Mouse (Mus musculus) kidney, embryonic 15.5 days (tissue): ENCODE measurements at regions not wholly inside any gene's neighbourhood (a gene's known extent, or its start where the extent isn't known, plus 50 kb on each side); places are given as distances from the start of the nearest gene placed in this dataset.

Experiments
- ATAC-seq: fragments of 200-750 bp; cut with Nextera tagmentation; replicated peaks from 2 replicates; pipeline ENCODE4 v1.8.0; 2017; ENCODE audit warnings: moderate TSS enrichment; ENCODE audit not compliant: low FRiP score
- H3K27ac ChIP-seq: fragments of 300-500 bp; sonication (generic); 2 replicates; pipeline ENCODE4 v1.5.1; 2015; ENCODE audit warnings: mild to moderate bottlenecking, inconsistent platforms
- H3K27me3 ChIP-seq: fragments of 300-500 bp; sonication (generic); 2 replicates; pipeline ENCODE4 v1.6.1; 2015; ENCODE audit warnings: inconsistent platforms
- H3K36me3 ChIP-seq: fragments of 300-500 bp; sonication (generic); 2 replicates; pipeline ENCODE4 v1.6.1; 2015; ENCODE audit warnings: inconsistent platforms
- H3K4me1 ChIP-seq: fragments of 300-500 bp; sonication (generic); 2 replicates; pipeline ENCODE4 v1.6.1; 2015; ENCODE audit warnings: inconsistent platforms
- H3K4me2 ChIP-seq: fragments of 300-500 bp; sonication (generic); 2 replicates; pipeline ENCODE4 v1.6.1; 2015; ENCODE audit warnings: moderate library complexity, mild to moderate bottlenecking, inconsistent platforms
- H3K4me3 ChIP-seq: fragments of 300-500 bp; sonication (generic); replicated peaks from 2 replicates; pipeline ENCODE4 v1.5.1; 2015; ENCODE audit warnings: mild to moderate bottlenecking, inconsistent platforms
- H3K9ac ChIP-seq: fragments of 300-500 bp; sonication (generic); 2 replicates; pipeline ENCODE4 v1.6.1; 2015; ENCODE audit warnings: mild to moderate bottlenecking, inconsistent platforms
- H3K9me3 ChIP-seq: fragments of 300-500 bp; sonication (generic); replicated peaks from 2 replicates; pipeline ENCODE4 v1.6.1; 2016; ENCODE audit warnings: inconsistent platforms
- WGBS: fragments of 180-500 bp; shearing (Covaris S2); methylation state at CpG from one replicate; pipeline ENCODE4 v1.1.7; 2015; ENCODE audit warnings: mixed read lengths; 5-methylcytosine and 5-hydroxymethylcytosine counted together

DNA sequence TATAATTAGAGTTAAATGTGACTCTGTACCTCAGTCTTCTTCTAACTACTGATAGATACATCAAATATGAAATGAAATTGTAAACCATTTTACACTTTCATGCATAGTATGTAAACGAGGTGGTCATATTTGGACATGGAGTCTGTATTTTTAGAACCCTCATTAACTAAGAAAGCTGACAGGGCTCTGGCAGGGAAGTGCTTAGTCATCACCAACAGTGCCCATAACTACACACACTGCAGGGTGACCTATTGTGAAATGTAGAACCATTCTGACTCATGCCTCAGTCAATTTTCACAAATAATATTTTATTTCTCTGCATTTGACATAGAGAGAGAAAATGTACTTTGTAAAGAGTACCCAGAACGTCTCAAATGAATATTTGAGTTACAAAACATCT lies 118.9 kb upstream of the Robo2 start:
- no peaks in the 10 kb centered on the region for H3K4me1 ChIP-seq

DNA sequence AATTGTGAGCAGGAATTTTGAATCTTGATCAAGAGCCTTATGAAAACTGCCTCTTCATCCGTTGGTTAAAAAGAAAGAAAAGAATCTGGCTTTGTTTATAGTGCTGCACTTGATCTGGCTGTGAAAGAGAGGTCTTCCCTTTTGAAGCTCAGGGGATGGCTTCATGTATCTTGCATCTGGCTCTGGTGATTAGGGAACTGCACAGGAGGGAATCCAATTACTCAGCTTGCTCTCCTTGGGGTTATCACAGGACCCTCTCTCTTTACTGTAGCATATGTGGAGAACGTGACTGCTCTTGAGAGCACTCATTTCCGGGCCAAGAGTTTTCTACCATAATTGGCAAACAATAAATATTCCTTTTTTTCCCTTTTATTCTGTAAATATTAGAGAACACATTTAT lies 116.6 kb upstream of the Robo2 start:
- Histone ChIP-seq H3K4me1 (no peaks in the 10 kb centered on the region), H3K27ac (no peak overlapping the region), H3K9me3 (no peaks in the 10 kb centered on the region), H3K36me3 (no peaks in the 10 kb centered on the region), H3K9ac (no peak overlapping the region), H3K4me2 (no peak overlapping the region), H3K27me3 (no peaks in the 10 kb centered on the region), H3K4me3 (no peak overlapping the region)
- no peak for ATAC-seq
- 42% methylated on average over 3 of the region's 3 CpGs for WGBS

More for the DNA sequence above, 118.9 kb upstream of the Robo2 start:
- Histone ChIP-seq H3K4me2 (no peak overlapping the region), H3K27ac (no peak overlapping the region), H3K36me3 (no peaks in the 10 kb centered on the region), H3K9ac (no peak overlapping the region), H3K4me3 (no peak overlapping the region), H3K27me3 (no peaks in the 10 kb centered on the region), H3K9me3 (no peaks in the 10 kb centered on the region)
- ATAC-seq = no peak
- WGBS = 67% methylated on average over 2 of the region's 2 CpGs

DNA sequence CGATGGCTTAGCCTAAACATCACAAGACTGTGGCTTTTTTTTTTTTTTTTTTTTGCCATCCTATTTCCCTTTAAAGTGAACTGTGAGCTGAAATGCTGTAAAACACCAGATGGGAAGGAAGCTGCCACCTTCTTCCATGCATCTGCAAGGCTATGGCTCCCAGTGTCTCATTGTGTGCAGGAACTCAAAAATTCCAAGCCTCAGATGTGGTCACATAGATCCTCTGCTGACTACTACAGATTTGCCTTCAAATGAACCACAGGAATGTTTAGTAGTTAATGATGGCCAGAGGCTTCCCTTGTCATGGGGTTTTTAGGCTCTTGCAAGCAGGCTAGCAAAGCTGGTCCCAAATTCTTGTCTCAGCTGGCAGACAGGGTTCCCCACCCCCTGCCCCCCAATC lies 114.9 kb upstream of the Robo2 start:
- WGBS = 33% methylated on average over 1 of the region's 1 CpGs
- Histone ChIP-seq H3K27me3 (no peaks in the 10 kb centered on the region), H3K9me3 (no peaks in the 10 kb centered on the region), H3K9ac (no peak overlapping the region), H3K4me1 (no peaks in the 10 kb centered on the region), H3K36me3 (no peaks in the 10 kb centered on the region), H3K27ac (no peak overlapping the region), H3K4me2 (no peak overlapping the region), H3K4me3 (no peak overlapping the region)
- no peak for ATAC-seq

- Histone ChIP-seq H3K4me1 (no peaks in the 10 kb centered on the region), H3K27ac (no peak overlapping the region), H3K36me3 (no peaks in the 10 kb centered on the region), H3K9me3 (no peaks in the 10 kb centered on the region), H3K4me2 (no peak overlapping the region), H3K9ac (no peak overlapping the region), H3K4me3 (no peak overlapping the region), H3K27me3 (no peaks in the 10 kb centered on the region)
- no peak for ATAC-seq
- 81% methylated on average over 4 of the region's 4 CpGs for WGBS
Measured at GRCm38 (mm10) chr16:74520501-74520900, 108.9 kb upstream of the Robo2 start.

DNA sequence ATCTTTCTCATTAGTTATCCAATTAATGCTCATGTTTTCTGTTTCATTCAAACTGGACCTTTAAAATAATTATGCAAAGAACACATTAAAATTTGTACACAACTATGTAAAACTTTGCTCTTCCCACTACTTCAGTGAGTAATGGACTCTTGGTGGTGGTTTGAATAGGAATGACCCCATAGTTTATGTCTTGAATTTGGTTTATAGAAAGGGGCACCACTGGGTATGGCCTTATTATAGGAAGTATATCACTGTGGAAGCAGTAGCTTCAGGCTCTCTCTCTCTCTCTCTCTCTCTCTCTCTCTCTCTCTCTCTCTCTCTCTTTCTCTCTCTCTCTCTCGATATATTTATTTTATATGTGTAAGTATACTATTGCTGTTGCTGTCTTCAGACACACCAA lies 106.3 kb upstream of the Robo2 start:
- H3K36me3 ChIP-seq = no peaks in the 10 kb centered on the region
- no peak overlapping the region for H3K9ac ChIP-seq
- ATAC-seq = no peak
- H3K4me2 ChIP-seq = no peak overlapping the region
- H3K4me1 ChIP-seq = no peaks in the 10 kb centered on the region
- no peak overlapping the region for H3K27ac ChIP-seq
- H3K9me3 ChIP-seq = no peaks in the 10 kb centered on the region
- 90% methylated on average over 1 of the region's 1 CpGs for WGBS
- no peak overlapping the region for H3K4me3 ChIP-seq
- H3K27me3 ChIP-seq = no peaks in the 10 kb centered on the region

DNA sequence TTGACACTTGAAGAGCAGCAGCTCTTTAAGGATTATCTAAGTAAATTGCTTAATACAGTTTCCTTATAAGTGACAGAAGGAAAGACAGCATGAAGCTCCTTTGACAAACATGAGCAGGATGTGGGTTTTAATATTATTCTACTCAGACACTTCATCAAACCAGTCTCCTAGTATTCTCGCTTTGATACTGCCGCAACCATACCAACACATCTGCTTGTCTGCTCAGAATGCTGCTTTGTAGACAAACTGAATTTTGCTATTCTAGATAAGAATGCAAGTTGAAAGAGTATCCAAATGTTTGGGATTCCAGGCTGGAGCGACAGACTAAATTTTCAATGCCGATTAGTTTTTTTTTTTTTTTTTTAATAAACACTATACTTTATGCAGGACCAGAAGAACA lies 105.7 kb upstream of the Robo2 start:
- Histone ChIP-seq H3K4me1 (no peaks in the 10 kb centered on the region), H3K27me3 (no peaks in the 10 kb centered on the region), H3K36me3 (no peaks in the 10 kb centered on the region), H3K4me3 (no peak overlapping the region), H3K9me3 (no peaks in the 10 kb centered on the region), H3K4me2 (no peak overlapping the region), H3K9ac (no peak overlapping the region), H3K27ac (no peak overlapping the region)
- no peak for ATAC-seq
- WGBS = 88% methylated on average over 4 of the region's 4 CpGs

DNA sequence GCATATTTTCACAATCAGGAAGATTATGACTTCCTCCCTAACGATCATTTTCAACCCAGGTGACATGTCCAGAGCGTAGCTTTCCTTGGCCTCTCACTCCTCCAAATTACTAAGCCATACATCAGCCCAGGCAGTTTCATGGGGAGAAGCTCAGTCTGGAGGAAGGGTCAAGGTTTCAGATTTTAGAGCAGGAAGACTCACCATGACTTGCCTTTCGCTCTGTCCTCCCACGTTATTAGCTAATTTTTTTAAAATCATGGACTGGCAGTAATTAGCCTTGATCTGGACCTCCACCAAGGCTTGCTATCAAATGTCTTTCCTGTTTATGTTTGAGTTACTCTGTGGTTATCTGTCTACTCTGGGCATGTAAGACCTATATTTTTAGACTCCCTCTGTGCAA lies 102.9 kb upstream of the Robo2 start:
- Histone ChIP-seq H3K9me3 (no peaks in the 10 kb centered on the region), H3K27me3 (no peaks in the 10 kb centered on the region), H3K4me3 (no peak overlapping the region), H3K4me2 (no peak overlapping the region), H3K9ac (no peak overlapping the region), H3K36me3 (no peaks in the 10 kb centered on the region), H3K27ac (no peak overlapping the region), H3K4me1 (no peaks in the 10 kb centered on the region)
- 17% methylated on average over 4 of the region's 4 CpGs for WGBS
- ATAC-seq = peak; percentile 96

DNA sequence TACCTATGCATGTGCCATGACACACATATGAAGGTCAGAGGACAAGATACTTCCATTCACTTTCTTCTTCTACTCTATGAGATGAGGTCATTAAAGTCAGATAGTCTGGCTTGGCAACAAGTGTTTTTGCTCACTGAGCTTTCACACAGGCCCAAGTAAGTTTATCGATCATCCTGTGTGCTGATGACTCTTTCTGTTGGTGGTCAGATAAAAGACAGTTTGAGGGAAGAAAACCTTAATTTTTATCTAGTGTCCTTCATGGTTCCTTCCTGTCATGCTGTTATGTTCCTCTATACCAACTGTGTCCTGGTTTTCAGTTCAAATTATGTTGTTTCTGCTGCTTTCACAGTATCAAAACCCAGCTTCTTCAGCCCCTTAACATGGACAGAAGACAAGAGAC lies 98.8 kb upstream of the Robo2 start:
- Histone ChIP-seq H3K27me3 (no peaks in the 10 kb centered on the region), H3K27ac (no peak overlapping the region), H3K9me3 (no peaks in the 10 kb centered on the region), H3K4me3 (no peak overlapping the region), H3K36me3 (no peaks in the 10 kb centered on the region), H3K4me1 (peaks cover 3% of the 10 kb centered on the region; the same call in 1 of the 2 replicates), H3K9ac (no peak overlapping the region), H3K4me2 (no peak overlapping the region)
- 93% methylated on average over 1 of the region's 1 CpGs for WGBS
- no peak for ATAC-seq

DNA sequence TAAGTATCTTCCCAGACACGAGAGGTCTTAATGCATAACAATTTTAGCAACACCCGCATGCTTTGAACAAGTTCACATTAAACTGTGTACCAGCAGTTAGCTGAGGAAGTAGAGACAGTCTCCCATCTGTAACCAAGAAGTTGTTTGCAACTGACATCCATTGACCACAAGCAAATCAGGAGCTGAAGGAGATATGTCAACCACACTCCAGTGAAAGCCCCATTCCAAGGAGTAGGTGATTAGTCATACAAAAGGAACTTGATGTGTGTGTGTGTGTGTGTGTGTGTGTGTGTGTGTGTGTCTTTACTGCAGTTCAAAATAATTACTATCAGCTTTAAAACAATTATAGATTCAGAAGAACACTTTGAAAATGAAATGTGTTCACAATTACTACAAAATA lies 97.9 kb upstream of the Robo2 start:
- H3K27ac ChIP-seq = no peak overlapping the region
- H3K27me3 ChIP-seq = no peaks in the 10 kb centered on the region
- peaks cover 5% of the 10 kb centered on the region; the same call in 1 of the 2 replicates for H3K4me1 ChIP-seq
- H3K4me3 ChIP-seq = no peak overlapping the region
- no peak for ATAC-seq
- no peak overlapping the region for H3K9ac ChIP-seq
- H3K9me3 ChIP-seq = no peaks in the 10 kb centered on the region
- 90% methylated on average over 2 of the region's 2 CpGs for WGBS
- no peak overlapping the region for H3K4me2 ChIP-seq
- no peaks in the 10 kb centered on the region for H3K36me3 ChIP-seq

DNA sequence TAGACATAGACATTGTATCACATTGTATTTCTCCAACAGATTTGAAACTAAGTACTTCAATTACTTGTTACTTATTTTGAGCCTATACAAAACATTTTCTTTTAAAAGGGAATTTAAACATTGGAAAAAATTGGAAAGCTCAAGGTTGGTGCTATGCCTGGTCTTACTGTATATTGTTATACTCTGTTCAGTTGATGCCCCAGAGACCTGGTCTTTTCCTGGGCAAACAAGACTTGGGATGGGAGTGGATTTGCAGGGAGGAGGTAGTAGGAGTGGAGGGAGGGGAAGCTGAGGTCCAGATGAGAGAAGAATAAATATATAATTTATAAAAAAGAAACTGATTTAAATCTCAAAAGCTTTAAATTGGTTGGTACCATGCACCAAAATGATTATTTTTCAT lies 95.1 kb upstream of the Robo2 start:
- Histone ChIP-seq H3K4me3 (no peak overlapping the region), H3K27ac (no peak overlapping the region), H3K36me3 (no peaks in the 10 kb centered on the region), H3K4me1 (peaks cover 5% of the 10 kb centered on the region; the same call in 1 of the 2 replicates), H3K27me3 (no peaks in the 10 kb centered on the region), H3K9me3 (no peaks in the 10 kb centered on the region), H3K4me2 (no peak overlapping the region), H3K9ac (no peak overlapping the region)
- ATAC-seq = no peak

DNA sequence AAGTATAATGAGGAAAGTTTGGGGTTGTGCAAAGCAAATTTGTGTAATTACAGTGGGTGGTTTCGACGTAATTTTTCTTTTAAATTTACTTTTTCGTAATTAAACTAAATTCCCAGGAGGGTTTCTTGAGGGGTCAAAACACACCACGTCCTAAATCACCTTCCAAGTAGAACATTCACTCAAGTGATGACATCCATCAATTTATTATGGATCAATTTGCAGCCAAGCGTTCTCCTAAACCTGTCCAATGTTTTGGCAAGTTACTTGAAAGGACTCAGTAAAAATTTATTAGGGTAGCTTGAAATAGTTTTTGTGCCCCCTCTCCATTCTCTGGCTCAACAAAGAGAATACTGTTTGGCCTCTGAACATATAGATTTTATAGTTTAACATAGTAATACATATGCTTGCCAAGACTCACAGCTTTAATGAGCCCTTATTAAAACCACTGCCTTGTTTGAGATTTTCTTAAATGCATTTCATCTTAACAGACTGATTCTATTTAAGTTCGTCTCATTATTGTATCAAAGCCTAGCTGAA lies 94.6 kb upstream of the Robo2 start:
- H3K36me3 ChIP-seq = no peaks in the 10 kb centered on the region
- no peak overlapping the region for H3K9ac ChIP-seq
- no peaks in the 10 kb centered on the region for H3K27me3 ChIP-seq
- 48% methylated on average over 6 of the region's 6 CpGs for WGBS
- H3K9me3 ChIP-seq = no peaks in the 10 kb centered on the region
- no peak overlapping the region for H3K4me3 ChIP-seq
- no peak overlapping the region for H3K4me2 ChIP-seq
- H3K4me1 ChIP-seq = peaks cover 5% of the 10 kb centered on the region; the same call in 1 of the 2 replicates
- ATAC-seq = no peak
- no peak overlapping the region for H3K27ac ChIP-seq

- ATAC-seq = no peak
- Histone ChIP-seq H3K27me3 (no peaks in the 10 kb centered on the region), H3K36me3 (no peaks in the 10 kb centered on the region), H3K4me3 (no peak overlapping the region), H3K4me2 (no peak overlapping the region), H3K9me3 (no peaks in the 10 kb centered on the region), H3K9ac (no peak overlapping the region), H3K4me1 (peaks cover 5% of the 10 kb centered on the region; the same call in 1 of the 2 replicates), H3K27ac (no peak overlapping the region)
- WGBS = 57% methylated on average over 5 of the region's 5 CpGs
Measured at GRCm38 (mm10) chr16:74504426-74504825, 92.8 kb upstream of the Robo2 start.

DNA sequence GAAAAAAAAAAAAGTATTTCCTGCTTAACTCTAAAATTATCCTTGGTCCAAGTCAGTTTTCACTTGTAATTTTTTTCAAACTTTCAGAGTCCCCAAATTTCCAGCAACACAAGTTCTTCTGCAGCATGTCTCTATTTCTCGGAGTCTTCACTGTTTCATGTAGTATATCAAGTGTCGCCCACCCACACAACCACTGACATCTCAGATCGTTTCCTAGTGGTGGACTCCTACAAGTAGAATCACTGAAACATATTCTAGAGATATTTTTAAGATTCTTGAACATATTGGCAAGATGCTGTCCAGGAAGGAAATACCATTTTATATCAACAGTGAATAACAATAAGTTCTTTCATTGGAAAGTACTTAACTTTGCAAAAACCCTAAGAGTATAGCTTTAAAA lies 89.1 kb upstream of the Robo2 start:
- H3K4me1 ChIP-seq = peaks cover 5% of the 10 kb centered on the region; the same call in 1 of the 2 replicates
- H3K36me3 ChIP-seq = no peaks in the 10 kb centered on the region
- no peak overlapping the region for H3K4me2 ChIP-seq
- no peaks in the 10 kb centered on the region for H3K9me3 ChIP-seq
- no peak overlapping the region for H3K4me3 ChIP-seq
- H3K9ac ChIP-seq = no peak overlapping the region
- H3K27me3 ChIP-seq = no peaks in the 10 kb centered on the region
- no peak for ATAC-seq
- 45% methylated on average over 3 of the region's 3 CpGs for WGBS
- H3K27ac ChIP-seq = no peak overlapping the region
